Mouse (Mus musculus): ENCODE results near the gene Srp9.

DNA sequence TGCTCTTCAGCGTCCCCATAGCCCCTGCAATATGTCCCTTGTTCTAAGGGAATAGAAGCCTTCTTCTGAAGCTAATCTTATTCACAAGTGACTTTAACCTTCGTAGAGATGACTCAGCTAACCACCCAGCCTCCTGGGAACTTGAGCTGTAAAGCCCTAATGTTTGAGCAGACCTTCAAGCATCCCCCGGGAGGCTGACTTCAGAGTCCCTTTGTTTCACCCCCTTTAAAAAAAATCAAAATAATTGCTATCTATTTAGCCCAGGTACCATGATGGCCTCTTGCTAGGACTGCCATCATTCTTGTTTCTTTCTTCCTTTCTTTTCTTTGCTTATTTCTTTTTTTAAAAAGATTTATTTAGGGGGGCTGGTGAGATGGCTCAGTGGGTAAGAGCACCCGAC is 2.1 kb upstream of the Srp9 start:
- TF ChIP-seq ZNF384 (IDR thresholded peaks at IDR 0.05; ENCODE audit: low read depth, low read length) (no peak), MAFK (IDR thresholded peaks at IDR 0.05; ENCODE audit: insufficient read depth, low read depth, low read length) (no peak), CHD2 (IDR thresholded peaks at IDR 0.05; ENCODE audit: low read depth, low read length) (no peak), ZC3H11A (IDR thresholded peaks at IDR 0.05; ENCODE audit: borderline replicate concordance, low read depth, low read length) (no peak), HCFC1 (IDR thresholded peaks at IDR 0.05; ENCODE audit: borderline replicate concordance, insufficient read depth, low read length) (no peak)
